Mouse (Mus musculus): Measurements from ENCODE around the gene Xpo6.

- TF ChIP-seq GATA1 (IDR thresholded peaks at IDR 0.05; ENCODE audit: borderline replicate concordance, low read length) (no peak), FLI1 (IDR thresholded peaks at IDR 0.05; ENCODE audit: low read length) (no peak)
Observed at GRCm38 (mm10) chr7:126089782-126090181, 110.5 kb downstream of the Xpo6 start.
